Mouse (Mus musculus) kidney, embryonic 14.5 days (tissue): ENCODE results near the gene Fbxw7. TPM values are rescaled to one million over a fixed set of nuclear protein-coding genes. Genes with fewer than 3 reads are reported as not detected.

ENCODE experiments used
- ATAC-seq: fragments of 200-750 bp; cut with Nextera tagmentation; 2 replicates; pipeline ENCODE4 v1.8.0; 2017; ENCODE audit warnings: moderate number of reproducible peaks, mild to moderate bottlenecking, moderate TSS enrichment, moderate library complexity; ENCODE audit not compliant: low FRiP score, low TSS enrichment
- H3K27ac ChIP-seq: fragments of 300-500 bp; sonication (generic); 2 replicates; pipeline ENCODE4 v1.5.1; 2014; ENCODE audit warnings: low read depth, mild to moderate bottlenecking, low read length, moderate library complexity, mixed read lengths
- H3K27me3 ChIP-seq: fragments of 300-500 bp; sonication (generic); 2 replicates; pipeline ENCODE4 v1.6.1; 2014; ENCODE audit warnings: mild to moderate bottlenecking, low read length; ENCODE audit not compliant: control insufficient read depth, insufficient read depth
- H3K36me3 ChIP-seq: fragments of 300-500 bp; sonication (generic); 2 replicates; pipeline ENCODE4 v1.6.1; 2014; ENCODE audit warnings: low read length, mixed read lengths; ENCODE audit not compliant: control insufficient read depth, insufficient read depth
- H3K4me1 ChIP-seq: fragments of 300-500 bp; sonication (generic); 2 replicates; pipeline ENCODE4 v1.6.1; 2014; ENCODE audit warnings: low read length, mixed read lengths; ENCODE audit not compliant: control insufficient read depth, insufficient read depth
- H3K4me2 ChIP-seq: fragments of 300-500 bp; sonication (generic); replicated peaks from 2 replicates; pipeline ENCODE4 v1.6.1; 2014; ENCODE audit warnings: low read depth, mild to moderate bottlenecking, low read length
- H3K4me3 ChIP-seq: fragments of 300-500 bp; sonication (generic); 2 replicates; pipeline ENCODE4 v1.5.1; 2014; ENCODE audit warnings: mild to moderate bottlenecking, low read length
- H3K9ac ChIP-seq: fragments of 300-500 bp; sonication (generic); 2 replicates; pipeline ENCODE4 v1.6.1; 2014; ENCODE audit warnings: low read depth, mild to moderate bottlenecking, low read length, moderate library complexity
- H3K9me3 ChIP-seq: fragments of 300-500 bp; sonication (generic); 2 replicates; pipeline ENCODE4 v1.6.1; 2016; ENCODE audit warnings: low read length; ENCODE audit not compliant: control insufficient read depth
- WGBS: fragments of 180-500 bp; shearing (Covaris S2); extraction: QIAGEN DNeasy Blood & Tissue Kit; methylation state at CpG from one replicate; pipeline ENCODE4 v1.1.7; 2014; 5-methylcytosine and 5-hydroxymethylcytosine counted together
- polyA plus RNA-seq: library from polyadenylated mRNA; unstranded; fragments of >200 nt; fragmentation: Nextera tagmentation; extraction: Ambion mirVana; gene quantifications from 2 replicates; pipeline ENCODE4 v1.2.1, GENCODE M21; 2014

Fbxw7 gene
- polyA plus RNA-seq, 1 experiment from 2014 or later: 10.1 TPM

- Histone ChIP-seq H3K4me2 (no peak overlapping the region), H3K36me3 (no peaks in the 10 kb centered on the region), H3K9ac (no peak overlapping the region), H3K9me3 (no peaks in the 10 kb centered on the region), H3K4me1 (peaks cover 9% of the 10 kb centered on the region), H3K27ac (no peak overlapping the region), H3K27me3 (no peaks in the 10 kb centered on the region), H3K4me3 (no peak overlapping the region)
- no peak for ATAC-seq
- 69% methylated on average over 1 of the region's 1 CpGs for WGBS
Measured at GRCm38 (mm10) chr3:84816951-84817350, 1.9 kb downstream of the Fbxw7 start.

- Histone ChIP-seq H3K27ac (no peak overlapping the region), H3K9ac (no peak overlapping the region), H3K4me3 (no peak overlapping the region), H3K4me1 (peaks cover 6% of the 10 kb centered on the region; the same call in 1 of the 2 replicates), H3K27me3 (no peaks in the 10 kb centered on the region), H3K36me3 (no peaks in the 10 kb centered on the region), H3K4me2 (no peak overlapping the region), H3K9me3 (no peaks in the 10 kb centered on the region)
- 80% methylated on average over 2 of the region's 2 CpGs for WGBS
- ATAC-seq: no peak
Measured at GRCm38 (mm10) chr3:84820654-84821201, 5.7 kb downstream of the Fbxw7 start.

- Histone ChIP-seq H3K4me3 (no peak overlapping the region), H3K27ac (no peak overlapping the region), H3K27me3 (no peaks in the 10 kb centered on the region), H3K4me1 (no peaks in the 10 kb centered on the region), H3K9ac (no peak overlapping the region), H3K36me3 (no peaks in the 10 kb centered on the region), H3K4me2 (no peak overlapping the region), H3K9me3 (no peaks in the 10 kb centered on the region)
- ATAC-seq: no peak
- 32% methylated on average over 5 of the region's 5 CpGs for WGBS
Measured at GRCm38 (mm10) chr3:84825990-84826389, 10.9 kb downstream of the Fbxw7 start.

- Histone ChIP-seq H3K4me3 (no peak overlapping the region), H3K4me1 (no peaks in the 10 kb centered on the region), H3K9me3 (no peaks in the 10 kb centered on the region), H3K9ac (no peak overlapping the region), H3K4me2 (no peak overlapping the region), H3K36me3 (no peaks in the 10 kb centered on the region), H3K27ac (no peak overlapping the region), H3K27me3 (no peaks in the 10 kb centered on the region)
- ATAC-seq: no peak
- 78% methylated on average over 3 of the region's 3 CpGs for WGBS
Measured at GRCm38 (mm10) chr3:84826405-84826804, 11.3 kb downstream of the Fbxw7 start.

GRCm38 (mm10) chr3:84826938-84827337 is 11.9 kb downstream of the Fbxw7 start:
- WGBS: 80% methylated on average over 3 of the region's 3 CpGs
- no peak for ATAC-seq

GRCm38 (mm10) chr3:84827617-84828016 is 12.5 kb downstream of the Fbxw7 start:
- 84% methylated on average over 4 of the region's 4 CpGs for WGBS
- Histone ChIP-seq H3K9ac (no peak overlapping the region), H3K27me3 (no peaks in the 10 kb centered on the region), H3K36me3 (no peaks in the 10 kb centered on the region), H3K4me3 (no peak overlapping the region), H3K27ac (no peak overlapping the region), H3K9me3 (no peaks in the 10 kb centered on the region), H3K4me2 (no peak overlapping the region), H3K4me1 (no peaks in the 10 kb centered on the region)
- ATAC-seq: no peak

More at GRCm38 (mm10) chr3:84826938-84827337, 11.9 kb downstream of the Fbxw7 start:
- H3K4me3 ChIP-seq: no peak overlapping the region
- no peak overlapping the region for H3K4me2 ChIP-seq
- H3K4me1 ChIP-seq: no peaks in the 10 kb centered on the region
- H3K9ac ChIP-seq: no peak overlapping the region
- H3K27ac ChIP-seq: no peak overlapping the region
- no peaks in the 10 kb centered on the region for H3K27me3 ChIP-seq
- no peaks in the 10 kb centered on the region for H3K9me3 ChIP-seq
- no peaks in the 10 kb centered on the region for H3K36me3 ChIP-seq

- H3K4me3 ChIP-seq: no peak overlapping the region
- H3K4me1 ChIP-seq: no peaks in the 10 kb centered on the region
- ATAC-seq: no peak
- H3K9ac ChIP-seq: no peak overlapping the region
- no peaks in the 10 kb centered on the region for H3K27me3 ChIP-seq
- H3K9me3 ChIP-seq: no peaks in the 10 kb centered on the region
- H3K36me3 ChIP-seq: no peaks in the 10 kb centered on the region
- 93% methylated on average over 1 of the region's 1 CpGs for WGBS
- no peak overlapping the region for H3K4me2 ChIP-seq
- H3K27ac ChIP-seq: no peak overlapping the region
Measured at GRCm38 (mm10) chr3:84829366-84829765, 14.3 kb downstream of the Fbxw7 start.

GRCm38 (mm10) chr3:84836029-84836428 is 21.0 kb downstream of the Fbxw7 start:
- no peaks in the 10 kb centered on the region for H3K4me1 ChIP-seq
- ATAC-seq: no peak
- H3K36me3 ChIP-seq: no peaks in the 10 kb centered on the region
- no peak overlapping the region for H3K4me2 ChIP-seq
- no peak overlapping the region for H3K9ac ChIP-seq
- no peaks in the 10 kb centered on the region for H3K27me3 ChIP-seq
- H3K9me3 ChIP-seq: no peaks in the 10 kb centered on the region
- 80% methylated on average over 5 of the region's 5 CpGs for WGBS
- H3K27ac ChIP-seq: no peak overlapping the region
- no peak overlapping the region for H3K4me3 ChIP-seq

- H3K36me3 ChIP-seq: no peaks in the 10 kb centered on the region
- H3K9me3 ChIP-seq: no peaks in the 10 kb centered on the region
- H3K27me3 ChIP-seq: no peaks in the 10 kb centered on the region
- H3K4me3 ChIP-seq: no peak overlapping the region
- H3K4me2 ChIP-seq: no peak overlapping the region
- no peak overlapping the region for H3K9ac ChIP-seq
- no peaks in the 10 kb centered on the region for H3K4me1 ChIP-seq
- WGBS: 84% methylated on average over 3 of the region's 3 CpGs
- no peak for ATAC-seq
- H3K27ac ChIP-seq: no peak overlapping the region
Measured at GRCm38 (mm10) chr3:84837984-84838383, 22.9 kb downstream of the Fbxw7 start.
